Mouse (Mus musculus) liver, embryonic 14.5 days (tissue): Measurements from ENCODE around the gene Fgfr2. TPM values are rescaled to one million over a fixed set of nuclear protein-coding genes. Genes with fewer than 3 reads are reported as not detected.

ENCODE experiments used
- ATAC-seq: fragments of 200-750 bp; cut with Nextera tagmentation; 2 replicates; pipeline ENCODE4 v1.8.0; 2017; ENCODE audit warnings: moderate number of reproducible peaks, mild to moderate bottlenecking, moderate library complexity; ENCODE audit not compliant: insufficient read depth
- DNase-seq, 3 experiments: peaks; one replicate each; pipeline ENCODE4 v3.0.0-alpha.2; 2012 to 2013; ENCODE audit warnings: low read depth in 3 of 3, low spot score in 3 of 3
- H3K27ac ChIP-seq: fragments of 300-500 bp; sonication (generic); 2 replicates; pipeline ENCODE4 v1.5.1; 2014; ENCODE audit warnings: moderate library complexity, mild to moderate bottlenecking, control low read depth, inconsistent platforms
- H3K27me3 ChIP-seq: fragments of 300-500 bp; sonication (generic); 2 replicates; pipeline ENCODE4 v1.6.1; 2014; ENCODE audit warnings: mild to moderate bottlenecking, low read length, moderate library complexity; ENCODE audit not compliant: control insufficient read depth, insufficient read depth
- H3K36me3 ChIP-seq: fragments of 300-500 bp; sonication (generic); replicated peaks from 2 replicates; pipeline ENCODE4 v1.6.1; 2014; ENCODE audit warnings: low read depth; ENCODE audit not compliant: control insufficient read depth, insufficient read depth
- H3K4me1 ChIP-seq, 2 experiments: fragments of 200-500 bp in 1 of 2; fragments of 300-500 bp in 1 of 2; sonication (generic) in 1 of 2; replicated peaks; 2 replicates each; pipeline ENCODE4 v1.6.1; 2012 to 2014; ENCODE audit warnings: antibody characterized with exemption in 1 of 2, inconsistent platforms in 1 of 2, low read length in 1 of 2; ENCODE audit not compliant: control insufficient read depth in 2 of 2, insufficient read depth in 2 of 2
- H3K4me2 ChIP-seq: fragments of 300-500 bp; sonication (generic); 2 replicates; pipeline ENCODE4 v1.6.1; 2014; ENCODE audit warnings: low read depth, mild to moderate bottlenecking, control low read depth, moderate library complexity
- H3K4me3 ChIP-seq, 2 experiments: fragments of 200-500 bp in 1 of 2; fragments of 300-500 bp in 1 of 2; sonication (generic) in 1 of 2; 2 replicates each; pipeline ENCODE4 v1.5.1; 2012 to 2014; ENCODE audit warnings: low read depth in 2 of 2, low read length in 2 of 2, mild to moderate bottlenecking in 2 of 2, control low read depth in 1 of 2, inconsistent platforms in 1 of 2, moderate library complexity in 1 of 2; ENCODE audit not compliant: insufficient read depth in 1 of 2
- H3K9ac ChIP-seq: fragments of 300-500 bp; sonication (generic); replicated peaks from 2 replicates; pipeline ENCODE4 v1.6.1; 2014; ENCODE audit warnings: mild to moderate bottlenecking, control low read depth, moderate library complexity
- H3K9me3 ChIP-seq: fragments of 300-500 bp; sonication (generic); 2 replicates; pipeline ENCODE4 v1.6.1; 2016; ENCODE audit warnings: low read length, mixed read lengths; ENCODE audit not compliant: control insufficient read depth
- CTCF ChIP-seq: IDR thresholded peaks from 2 replicates; pipeline ENCODE4 v1.5.1; 2016; ENCODE audit warnings: antibody characterized with exemption, low read depth, control low read depth
- EP300 ChIP-seq: IDR thresholded peaks from 2 replicates; pipeline ENCODE4 v1.6.1; 2016; ENCODE audit warnings: antibody characterized with exemption, low read depth
- WGBS: fragments of 180-500 bp; shearing (Covaris S2); extraction: QIAGEN DNeasy Blood & Tissue Kit; methylation state at CpG from one replicate; pipeline ENCODE4 v1.1.7; 2014; ENCODE audit not compliant: insufficient replicate concordance; 5-methylcytosine and 5-hydroxymethylcytosine counted together
- polyA plus RNA-seq, 2 experiments: library from polyadenylated mRNA; depleted of rRNA in 1 of 2; stranded (reverse) in 1 of 2; unstranded in 1 of 2; fragments of >200 nt; fragmentation: Nextera tagmentation in 1 of 2; extraction: Ambion mirVana in 1 of 2; gene quantifications; 2 replicates each; pipeline versions ENCODE4 v1.2.1 to v1.2.3; 2012 to 2014

The Fgfr2 gene
- polyA plus RNA-seq, 2 experiments, result 7.9 to 8.8 TPM

DNA sequence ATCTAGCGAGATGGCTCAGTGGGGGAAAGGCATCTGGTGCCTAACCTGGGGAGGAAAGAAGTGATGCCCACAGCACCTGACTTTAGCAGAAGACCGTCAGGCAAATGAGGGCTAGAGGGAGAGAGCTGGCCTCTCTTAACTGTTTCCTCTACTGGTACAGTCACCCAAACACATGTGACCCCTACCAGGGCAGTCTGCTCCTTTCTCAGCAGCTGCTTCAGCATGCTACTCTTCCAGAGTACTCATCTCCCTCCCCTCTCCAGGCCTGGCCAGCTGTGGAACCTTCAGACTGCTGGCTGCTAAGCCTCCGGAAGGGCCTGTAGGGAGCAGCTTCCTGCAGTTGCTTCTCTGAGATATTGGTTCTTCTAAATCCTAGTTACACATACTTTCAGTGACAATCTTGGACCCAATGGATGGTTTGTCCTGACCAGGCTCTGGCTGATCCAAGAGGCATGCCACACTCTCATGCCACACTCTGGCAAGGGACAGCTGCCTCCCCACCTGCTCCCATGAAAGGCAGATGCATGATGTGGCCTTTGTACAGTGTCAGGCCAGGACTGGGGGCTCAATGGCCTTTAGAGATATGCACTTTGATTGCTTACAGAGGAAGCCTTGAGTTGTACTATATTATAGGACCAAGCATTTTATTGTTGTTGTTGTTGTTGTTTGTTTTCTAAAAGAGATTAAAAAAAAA, 374.9 kb downstream of the Fgfr2 start:
- H3K36me3 ChIP-seq, result peaks cover 54% of the 10 kb centered on the region
- H3K4me3 ChIP-seq, result no peak overlapping the region
- no peaks in the 10 kb centered on the region for H3K4me1 ChIP-seq
- 81% methylated on average over 3 of the region's 3 CpGs for WGBS
- no peak overlapping the region for H3K27ac ChIP-seq
- H3K9ac ChIP-seq, result no peak overlapping the region
- DNase-seq (no peak), ATAC-seq (no peak)
- no peaks in the 10 kb centered on the region for H3K27me3 ChIP-seq
- TF ChIP-seq CTCF (no peak), EP300 (no peak)
- no peak overlapping the region for H3K4me2 ChIP-seq
- H3K9me3 ChIP-seq, result no peaks in the 10 kb centered on the region

DNA sequence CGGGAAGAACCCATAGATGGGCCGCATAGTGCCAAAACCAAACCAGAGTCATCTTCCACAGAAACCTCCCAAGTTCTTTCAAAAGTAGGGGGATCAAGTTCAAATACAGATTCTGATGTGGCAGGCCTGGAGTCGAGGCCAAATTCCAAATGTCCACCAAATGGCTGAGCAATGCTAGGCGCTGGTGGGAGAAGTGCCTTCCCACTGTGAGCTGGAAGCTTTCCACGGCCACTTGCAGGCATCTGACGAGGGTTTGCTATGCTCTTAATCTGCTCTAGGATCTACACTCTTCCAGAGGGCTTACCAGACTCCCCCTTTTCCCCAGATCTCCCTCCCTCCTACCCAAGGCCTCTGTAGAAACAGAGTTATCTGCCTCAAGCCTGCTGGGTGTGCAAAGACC, 376.1 kb downstream of the Fgfr2 start:
- WGBS, result 74% methylated on average over 6 of the region's 6 CpGs
- H3K4me2 ChIP-seq, result no peak overlapping the region
- H3K36me3 ChIP-seq, result peaks cover 54% of the 10 kb centered on the region
- no peaks in the 10 kb centered on the region for H3K9me3 ChIP-seq
- no peaks in the 10 kb centered on the region for H3K27me3 ChIP-seq
- TF ChIP-seq EP300 (no peak), CTCF (no peak)
- ATAC-seq (no peak), DNase-seq (no peak)
- no peak overlapping the region for H3K9ac ChIP-seq
- H3K4me3 ChIP-seq, result no peak overlapping the region
- H3K4me1 ChIP-seq, result no peaks in the 10 kb centered on the region
- no peak overlapping the region for H3K27ac ChIP-seq

DNA sequence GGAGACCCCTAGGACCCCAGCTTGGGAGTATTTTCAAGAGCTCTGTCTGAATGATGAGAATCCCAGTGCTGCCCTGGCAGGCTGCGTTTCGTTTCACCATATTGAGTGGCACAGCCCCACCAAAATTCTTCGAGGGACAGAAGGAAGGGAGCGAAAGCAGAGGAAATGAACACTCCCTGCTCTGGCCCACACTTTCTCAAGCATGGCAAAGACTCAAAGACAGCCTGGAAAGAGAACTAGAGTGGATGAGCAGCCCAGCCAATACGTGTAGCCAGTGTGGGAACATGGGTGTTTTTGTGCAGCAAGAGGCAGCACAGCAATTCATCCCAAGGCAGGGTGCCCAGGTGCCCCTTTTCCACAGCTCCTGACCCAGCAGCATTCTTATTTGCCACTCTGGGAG, 380.2 kb downstream of the Fgfr2 start:
- H3K27me3 ChIP-seq, result no peaks in the 10 kb centered on the region
- H3K4me3 ChIP-seq, result no peak overlapping the region
- no peak for TF ChIP-seq CTCF
- no peak for TF ChIP-seq EP300
- peaks cover 33% of the 10 kb centered on the region for H3K36me3 ChIP-seq
- ATAC-seq, result no peak
- H3K4me1 ChIP-seq, result peaks cover 32 to 34% of the 10 kb centered on the region in 2 experiments
- no peak overlapping the region for H3K4me2 ChIP-seq
- 86% methylated on average over 5 of the region's 5 CpGs for WGBS
- DNase-seq, result no peak
- H3K27ac ChIP-seq, result no peak overlapping the region
- no peak overlapping the region for H3K9ac ChIP-seq
- H3K9me3 ChIP-seq, result no peaks in the 10 kb centered on the region

DNA sequence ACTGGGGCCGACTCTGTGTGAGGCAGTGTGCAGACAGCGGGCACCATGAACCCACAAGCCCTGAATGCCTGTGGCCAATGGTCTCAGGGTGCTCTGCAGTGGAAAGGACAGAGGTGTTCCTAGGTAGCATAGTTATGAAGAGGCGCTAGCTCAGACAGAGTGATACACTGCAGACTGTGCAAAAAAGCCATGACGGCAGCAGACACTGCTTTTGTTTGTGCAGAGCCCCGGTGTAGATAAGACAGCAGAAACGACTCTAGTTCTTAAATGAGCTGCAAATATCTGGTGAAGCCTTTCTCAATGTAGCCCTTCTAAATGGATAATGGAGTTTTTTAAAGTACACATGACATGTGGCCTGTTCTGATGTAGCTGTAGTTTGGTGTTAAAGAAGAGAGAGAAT, 383.3 kb downstream of the Fgfr2 start:
- peak; percentile 34; the same call in 1 of the 2 replicates for ATAC-seq
- peaks cover 23% of the 10 kb centered on the region for H3K36me3 ChIP-seq
- WGBS, result 36% methylated on average over 6 of the region's 6 CpGs

DNA sequence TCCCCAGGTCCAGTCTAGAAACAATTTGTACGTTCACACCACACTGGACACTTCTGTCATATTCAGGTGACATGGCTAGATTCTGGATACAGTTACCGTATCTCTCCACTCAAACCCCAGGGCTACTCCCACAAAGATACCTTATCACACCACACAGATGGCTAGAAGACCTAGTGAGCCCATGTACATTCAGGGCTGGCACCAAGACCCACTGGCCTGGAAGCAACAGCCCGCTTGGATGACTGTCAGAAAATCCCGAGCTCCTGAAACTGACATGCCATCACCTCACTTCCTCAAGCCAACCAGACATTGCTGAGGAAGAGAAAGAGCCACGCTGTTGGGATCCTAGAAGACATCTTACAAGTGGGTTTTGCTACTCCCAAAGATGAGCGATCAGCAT, 384.3 kb downstream of the Fgfr2 start:
- peak; percentile 84 for ATAC-seq
- DNase-seq, result peak; percentile 76 to 83 (median 78)
- peak overlapping the region; percentile 26 to 38 for H3K4me3 ChIP-seq

More for the DNA sequence above, 383.3 kb downstream of the Fgfr2 start:
- H3K9me3 ChIP-seq, result no peaks in the 10 kb centered on the region
- H3K4me3 ChIP-seq, result peak overlapping the region in 1 of 2 experiments; percentile 26; a peak in 2 of 4 replicates
- H3K4me1 ChIP-seq, result peaks cover 53 to 60% of the 10 kb centered on the region in 2 experiments
- H3K27ac ChIP-seq, result peak overlapping the region; percentile 84
- H3K9ac ChIP-seq, result peak overlapping the region; percentile 38
- H3K4me2 ChIP-seq, result peak overlapping the region; percentile 61
- DNase-seq, result no peak
- H3K27me3 ChIP-seq, result no peaks in the 10 kb centered on the region
- TF ChIP-seq EP300 (0 out of 2 replicates have a peak, but pooled peaks have one; percentile 12), CTCF (no peak)

More for the DNA sequence above, 384.3 kb downstream of the Fgfr2 start:
- Histone ChIP-seq H3K4me2 (peak overlapping the region; percentile 61), H3K4me1 (peaks cover 53 to 61% of the 10 kb centered on the region in 2 experiments), H3K27me3 (no peaks in the 10 kb centered on the region), H3K9me3 (no peaks in the 10 kb centered on the region), H3K36me3 (peaks cover 27% of the 10 kb centered on the region), H3K27ac (peak overlapping the region; percentile 84), H3K9ac (peak overlapping the region; percentile 53)
- WGBS, result 26% methylated on average over 6 of the region's 6 CpGs
- TF ChIP-seq CTCF (no peak), EP300 (peak; percentile 95)
